Mouse (Mus musculus) erythroid progenitor cell, adult 5-6 weeks (primary cell): ENCODE measurements around the gene Foxm1. TPM values are rescaled to one million over a fixed set of nuclear protein-coding genes. Genes with fewer than 3 reads are reported as not detected.

Experiments used
- ATAC-seq: replicated peaks from 2 replicates; pipeline ENCODE4 v1.8.0; 2016; ENCODE audit warnings: moderate number of reproducible peaks, mild to moderate bottlenecking, moderate TSS enrichment, inconsistent platforms; ENCODE audit not compliant: poor library complexity, low FRiP score, severe bottlenecking
- total RNA-seq, 2 experiments: library from RNA; stranded (forward) in 1 of 2; stranded (reverse) in 1 of 2; fragments of 150-400 nt in 1 of 2; fragments of 186-747, 209-891 nt in 1 of 2; gene quantifications; 2 replicates each; pipeline versions ENCODE4 v1.2.3 to v1.2.4; 2015 to 2017; ENCODE audit warnings: low replicate concordance in 2 of 2

Foxm1 gene
- total RNA-seq (2015; ENCODE audit: low replicate concordance) (131 and 194 TPM in 2 replicates), total RNA-seq (2017; ENCODE audit: low replicate concordance) (90.5 and 96.5 TPM in 2 replicates)

DNA sequence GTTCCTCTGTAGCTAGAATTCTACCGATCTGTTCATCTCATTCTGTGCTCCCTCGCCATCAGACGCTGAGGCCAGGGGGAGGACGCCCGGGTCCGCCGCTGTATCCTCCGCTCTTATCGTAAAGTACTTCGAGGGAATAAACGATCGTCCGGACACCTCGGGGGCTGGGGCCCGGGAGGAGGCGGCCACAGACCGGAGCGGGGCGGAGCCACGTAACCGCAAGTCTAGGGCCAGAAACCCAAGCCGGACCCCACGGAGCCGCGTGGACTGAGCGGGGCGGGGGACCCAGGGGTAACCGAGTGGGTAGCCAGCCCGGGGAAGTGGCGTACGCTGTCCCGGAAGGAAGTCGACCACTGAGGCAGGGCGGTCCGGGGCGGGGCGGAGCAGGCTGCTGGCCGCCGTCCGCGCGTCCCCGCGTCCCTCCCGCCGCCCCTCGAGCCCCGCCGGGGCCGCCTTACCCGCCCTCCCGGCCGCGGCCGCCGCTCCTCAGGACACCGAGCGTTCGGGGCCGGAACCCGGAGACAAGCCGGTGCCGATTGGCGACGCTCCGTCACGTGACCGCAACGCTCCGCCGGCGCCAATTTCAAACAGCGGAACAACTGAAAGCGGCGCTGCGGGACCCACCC is at the start of gene Foxm1, which contains the start of gene Rhno1:
TSS of gene Foxm1 (plus strand) at position 587 of the 626 bp plus-strand sequence.
TSS of gene Rhno1 (minus strand) at position 531 of the 626 bp plus-strand sequence.
- ATAC-seq = peak; percentile 83

DNA sequence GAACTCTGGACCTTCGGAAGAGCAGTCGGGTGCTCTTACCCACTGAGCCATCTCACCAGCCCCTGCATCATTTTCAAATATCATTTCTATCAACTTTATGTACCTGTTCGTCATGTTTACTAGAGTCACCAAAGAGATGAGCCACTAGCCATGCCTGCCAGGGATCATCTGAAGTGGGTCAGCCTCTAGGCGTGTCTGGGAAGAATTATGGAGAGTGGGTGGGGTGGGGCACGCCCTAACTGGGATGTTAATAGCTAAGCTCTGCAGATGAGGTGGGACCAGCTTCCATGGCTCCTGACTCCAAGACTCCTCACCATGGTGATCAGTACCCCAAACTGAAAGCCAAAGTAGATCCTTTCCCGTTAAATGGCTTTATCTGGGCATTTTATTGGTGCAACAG is 48.0 kb upstream of the Foxm1 start:
- ATAC-seq = no peak

DNA sequence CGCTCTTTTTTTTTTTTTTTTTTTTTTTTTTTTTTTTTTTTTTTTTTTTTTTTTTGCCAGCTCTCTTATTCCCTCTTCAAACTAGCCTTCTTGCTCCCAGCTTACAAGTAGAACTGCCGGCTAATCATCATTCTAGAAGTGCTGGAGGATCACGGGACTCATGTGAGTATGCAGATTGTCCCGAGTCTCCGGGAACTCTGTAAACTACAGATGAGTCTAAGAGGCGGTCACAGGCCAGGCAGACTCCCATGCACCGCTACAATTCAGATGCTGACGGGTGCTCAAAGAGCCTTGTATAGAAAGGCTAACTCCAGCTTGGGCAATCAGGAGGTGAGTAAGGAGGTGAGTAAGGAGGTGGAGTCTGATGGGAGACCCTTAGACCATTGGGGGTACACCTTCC is 47.2 kb upstream of the Foxm1 start:
- no peak for ATAC-seq

DNA sequence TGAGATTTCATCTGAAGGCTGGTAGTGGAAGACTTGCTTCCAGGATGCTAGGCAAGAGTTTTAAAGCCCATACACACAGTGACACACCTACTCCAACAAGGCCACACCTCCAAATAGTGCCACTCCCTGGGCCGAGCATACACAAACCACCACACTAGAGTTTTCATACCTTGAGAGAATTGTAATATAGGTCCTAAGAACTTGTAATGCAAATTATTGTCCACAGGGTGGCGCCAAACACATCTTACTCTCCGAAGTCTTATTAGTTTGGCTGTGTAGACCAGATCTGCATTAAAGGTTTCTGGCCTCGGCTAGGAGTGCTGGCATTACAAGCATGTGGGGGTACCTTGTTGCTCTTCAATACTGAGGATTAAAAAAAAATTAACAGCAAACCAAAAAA is 44.5 kb upstream of the Foxm1 start:
- peak; percentile 59 for ATAC-seq

DNA sequence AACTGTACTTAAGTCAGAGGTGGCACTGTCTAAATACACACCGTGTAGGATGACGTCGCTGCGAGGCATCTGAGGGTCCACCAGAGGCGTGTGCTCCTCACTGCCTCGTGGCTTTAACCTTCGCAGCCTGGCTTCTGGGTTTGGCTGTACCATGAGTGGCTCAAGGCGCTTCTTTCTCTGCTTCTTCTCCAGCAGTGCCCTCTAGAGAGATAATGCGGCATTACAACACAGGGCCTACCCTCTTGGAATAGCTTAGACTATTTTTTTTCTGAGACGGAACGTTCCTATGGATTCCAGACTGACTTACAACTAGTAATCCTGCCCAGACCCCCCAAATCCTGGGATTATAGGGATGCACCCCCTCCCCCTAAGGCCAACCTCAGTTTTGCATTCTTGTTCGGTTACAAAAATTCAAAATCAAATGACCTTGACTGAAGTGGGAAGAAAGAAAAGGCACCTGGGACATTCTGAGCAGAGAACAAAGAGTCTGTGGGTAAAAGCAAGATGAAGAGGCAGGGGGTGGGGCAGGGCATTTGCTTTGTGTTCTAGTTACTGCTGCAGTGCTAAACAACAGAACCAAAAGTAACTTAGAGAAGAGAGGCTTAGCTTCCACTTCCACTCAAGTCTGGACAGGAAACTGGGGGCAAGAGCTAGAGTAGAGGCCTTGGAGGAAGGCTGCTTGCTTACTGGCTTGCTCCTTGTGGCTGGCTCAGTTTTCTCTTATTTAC is 28.2 kb upstream of the Foxm1 start:
- no peak for ATAC-seq

DNA sequence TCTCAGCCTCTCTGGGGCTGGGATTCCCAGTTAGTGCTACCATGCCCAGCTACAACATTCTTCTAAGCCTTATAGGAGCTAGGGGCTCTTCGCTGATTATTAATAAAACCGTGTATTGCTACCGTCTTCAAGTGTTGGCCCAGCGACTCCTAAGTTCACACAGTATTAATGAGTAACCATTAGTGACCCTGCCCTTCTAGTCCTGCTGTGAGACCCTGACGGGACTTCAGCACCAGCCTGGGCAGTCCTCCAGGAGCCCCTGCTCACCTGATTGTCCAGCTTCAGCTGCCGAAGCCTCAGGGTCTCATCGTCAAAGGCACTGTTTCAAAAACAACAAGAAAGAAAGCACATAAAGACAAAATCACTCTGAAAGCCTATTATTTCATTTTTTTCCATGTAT is 25.3 kb upstream of the Foxm1 start:
- no peak for ATAC-seq

DNA sequence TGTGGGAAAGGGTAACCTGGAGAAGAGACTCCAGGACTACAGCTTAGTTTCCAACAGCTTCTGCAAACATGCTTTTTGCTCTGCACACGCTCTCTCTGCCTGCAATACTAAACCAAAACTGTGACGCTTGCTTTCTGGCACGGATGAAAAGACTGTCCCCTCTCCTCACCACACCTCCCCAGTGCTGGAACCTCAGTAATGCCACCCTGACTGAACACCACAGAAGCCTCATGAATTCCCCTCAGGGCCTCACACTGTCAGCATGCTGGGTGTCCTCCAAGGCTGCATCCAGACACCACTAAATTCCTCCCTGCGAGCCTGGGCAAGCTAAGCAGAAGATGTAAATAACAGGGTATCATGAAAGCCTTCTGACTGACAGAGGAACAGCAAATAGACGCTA is 23.9 kb upstream of the Foxm1 start:
- no peak for ATAC-seq

DNA sequence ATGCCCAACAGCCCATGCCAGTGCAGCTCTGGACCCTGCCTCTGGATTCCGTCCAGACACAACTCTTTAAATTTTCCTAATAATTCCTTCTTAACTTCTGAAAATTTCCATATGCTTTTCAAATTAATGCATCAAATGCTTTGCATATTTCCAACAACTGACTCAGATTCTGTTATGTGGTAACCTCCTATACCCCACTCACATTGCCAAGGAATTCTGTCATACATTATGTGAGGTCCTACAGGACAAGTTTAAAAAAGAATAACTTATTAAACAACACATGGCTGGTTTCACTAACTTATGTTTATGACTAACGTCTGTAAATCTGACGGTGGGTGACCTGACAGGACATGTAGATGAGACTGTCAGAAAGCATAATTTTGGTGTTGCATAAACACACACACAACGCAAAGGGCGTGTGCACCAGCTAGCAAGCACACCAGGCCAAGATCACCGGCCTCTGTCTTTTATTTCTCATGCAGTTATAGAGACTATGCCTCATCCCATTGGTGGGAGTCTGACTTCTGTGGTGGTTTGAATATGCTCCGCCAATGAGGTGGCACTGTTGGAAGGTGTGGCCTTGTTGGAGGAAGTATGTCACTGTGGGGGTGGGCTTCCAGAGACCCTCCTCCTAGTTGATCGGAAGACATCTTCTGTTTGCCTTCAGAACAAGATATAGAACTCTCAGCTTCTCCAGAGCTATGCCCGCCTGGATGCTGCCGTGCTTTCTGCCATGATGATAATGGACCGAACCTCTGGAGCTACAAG is 20.6 kb upstream of the Foxm1 start:
- no peak for ATAC-seq

DNA sequence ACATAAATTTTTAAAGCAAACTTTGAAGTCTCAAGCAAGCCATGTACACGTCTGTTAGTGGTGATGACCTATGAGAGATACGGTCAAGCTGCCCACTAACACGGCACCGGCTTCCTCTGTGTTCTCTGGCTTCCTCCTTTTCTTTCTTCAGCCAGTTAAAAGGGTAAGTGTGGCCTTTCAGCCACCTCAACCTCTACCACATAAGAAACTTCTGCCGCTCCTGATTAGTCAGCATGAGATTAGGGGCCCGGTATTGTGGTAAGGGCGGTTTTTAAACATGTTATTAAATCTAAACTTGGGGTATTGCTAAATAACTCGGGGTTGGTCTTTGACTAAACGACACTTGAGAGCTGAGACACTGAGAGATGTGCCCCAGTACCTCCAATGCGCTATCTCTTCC is 17.1 kb upstream of the Foxm1 start:
- ATAC-seq = no peak

DNA sequence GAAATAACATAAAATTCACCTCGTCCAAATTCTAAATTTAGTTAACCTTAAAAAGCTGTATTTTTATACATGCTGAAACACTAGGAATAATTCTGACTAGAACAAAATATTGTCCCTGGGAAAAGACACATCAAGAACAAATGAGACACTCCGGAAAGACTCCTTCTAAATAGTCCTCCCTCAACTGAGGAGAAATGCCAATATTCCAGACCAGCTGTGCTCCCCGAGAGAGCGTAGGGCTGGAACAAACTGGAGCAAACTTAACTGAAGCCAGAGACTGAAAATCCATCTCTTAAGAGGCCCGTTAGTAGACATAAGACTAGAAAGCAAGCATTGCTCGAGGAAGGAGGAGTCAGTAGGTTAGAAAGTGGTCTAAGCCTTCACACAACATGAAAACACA is 16.0 kb upstream of the Foxm1 start:
- no peak for ATAC-seq

DNA sequence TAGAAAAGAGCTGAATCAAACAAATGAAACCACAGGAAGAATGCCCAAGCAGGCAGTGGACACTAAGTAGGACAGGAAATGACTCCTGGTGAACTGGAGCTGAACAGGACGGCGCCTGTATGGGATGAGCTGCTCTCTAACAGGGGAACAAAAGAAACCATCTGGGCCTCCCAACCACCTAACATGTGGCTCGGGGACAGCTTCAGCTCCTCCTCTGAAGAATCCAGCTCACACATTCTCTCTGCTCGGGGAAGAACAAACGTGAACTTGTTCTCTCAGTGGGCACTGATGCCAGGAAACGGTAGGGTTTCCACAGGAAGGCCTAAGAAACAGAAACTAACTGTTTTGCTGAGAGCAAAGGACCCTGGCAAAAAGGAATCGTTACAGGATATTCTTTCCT is 13.1 kb upstream of the Foxm1 start:
- no peak for ATAC-seq

DNA sequence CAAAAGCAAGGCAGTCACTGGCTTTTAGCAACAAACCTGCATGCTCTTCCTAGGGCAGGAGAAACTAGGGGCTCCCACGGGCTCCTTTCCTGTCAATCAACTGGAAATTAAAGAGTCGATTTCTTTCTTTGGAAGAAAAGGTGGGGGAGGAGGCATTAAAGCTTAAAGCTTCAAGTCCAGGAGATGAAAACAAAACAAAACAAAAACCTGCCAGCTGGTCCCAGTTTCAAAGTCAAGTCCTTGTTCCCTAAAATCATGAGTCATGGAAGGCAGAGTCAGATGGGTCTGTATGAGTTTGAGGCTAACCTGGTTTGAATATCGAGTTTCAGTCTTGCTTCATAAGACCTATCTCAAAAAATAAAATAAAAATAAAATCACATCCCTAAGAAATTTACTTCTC is 8.6 kb upstream of the Foxm1 start:
- no peak for ATAC-seq

DNA sequence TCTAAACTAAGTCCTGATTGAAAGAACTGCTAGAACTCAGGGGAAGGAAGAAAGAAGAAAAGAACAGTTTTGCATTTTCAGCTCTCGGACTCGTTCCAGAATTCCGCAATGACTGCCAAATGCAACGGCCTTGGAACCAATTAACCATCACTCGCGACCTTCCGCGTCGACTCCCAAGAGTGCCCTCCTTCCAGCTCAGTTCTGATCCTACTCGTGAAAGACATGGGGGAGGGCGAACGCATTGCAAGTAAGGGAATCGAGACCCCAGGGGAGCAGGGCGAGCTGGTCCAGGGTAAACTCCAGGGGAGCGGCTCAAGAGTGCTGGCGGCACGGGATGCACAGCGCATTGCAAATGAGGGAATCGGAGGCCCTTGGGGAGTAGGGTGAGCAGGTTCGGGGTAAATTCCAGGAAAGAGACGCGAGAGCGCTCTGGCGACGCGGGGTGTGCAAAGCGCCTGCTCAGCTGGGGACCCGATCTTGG is 7.5 kb upstream of the Foxm1 start:
- no peak for ATAC-seq

DNA sequence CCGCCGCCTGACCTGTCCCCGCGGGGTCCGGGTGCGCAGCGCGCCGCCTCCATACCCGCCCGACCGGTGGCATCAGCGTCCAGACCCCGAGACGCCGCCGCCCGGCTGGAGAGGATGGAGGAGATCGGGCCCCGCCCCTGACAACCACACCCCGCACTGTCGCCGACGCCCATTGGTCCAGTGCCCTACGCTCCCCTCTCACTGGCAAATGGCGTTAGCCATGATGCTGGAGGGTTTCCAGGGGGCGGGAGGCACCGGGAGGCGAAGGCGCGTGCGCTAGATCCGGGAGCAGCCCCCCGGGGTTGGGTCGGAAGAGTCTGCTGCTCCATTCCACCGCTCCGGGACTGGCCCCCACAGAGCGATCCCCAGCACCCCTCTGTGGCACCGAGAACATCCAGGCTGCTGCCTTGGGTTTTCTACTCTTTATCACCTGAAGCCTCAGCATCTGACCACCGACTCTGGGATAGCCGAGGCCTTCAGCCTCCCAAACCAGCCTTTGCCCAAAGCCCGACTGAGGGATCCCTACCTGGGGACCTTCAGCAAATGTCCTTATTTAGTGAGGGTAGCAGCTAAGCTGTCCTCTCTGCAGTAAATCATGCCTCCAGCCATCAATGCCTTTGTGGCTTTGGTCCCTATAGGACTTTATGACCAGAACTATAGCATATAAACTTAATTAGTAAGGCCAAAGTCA is 6.9 kb upstream of the Foxm1 start, which contains the start of gene Tulp3:
TSS of gene Tulp3 (minus strand) at position 126 of the 691 bp plus-strand sequence.
- peak; percentile 99 for ATAC-seq

DNA sequence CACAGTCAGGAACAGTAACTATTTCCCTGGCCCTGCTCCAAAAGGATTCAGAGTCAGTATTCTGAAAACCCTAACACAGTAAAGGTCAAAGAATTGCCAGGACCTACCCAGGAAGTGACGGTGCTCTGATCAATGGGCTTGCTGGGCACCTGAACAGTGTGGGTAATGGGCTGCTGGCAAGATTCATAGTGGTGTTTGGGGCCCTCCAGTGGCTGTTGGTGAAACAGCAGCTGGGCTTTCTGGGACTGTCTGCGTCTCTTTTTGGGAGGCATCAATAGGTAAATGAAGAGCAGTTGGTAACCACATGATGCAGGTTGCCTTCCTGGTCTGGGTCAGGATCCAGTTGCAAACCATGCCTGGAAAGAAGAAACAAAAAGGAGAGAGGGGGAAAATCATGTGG is 3.8 kb upstream of the Foxm1 start:
- ATAC-seq = no peak

DNA sequence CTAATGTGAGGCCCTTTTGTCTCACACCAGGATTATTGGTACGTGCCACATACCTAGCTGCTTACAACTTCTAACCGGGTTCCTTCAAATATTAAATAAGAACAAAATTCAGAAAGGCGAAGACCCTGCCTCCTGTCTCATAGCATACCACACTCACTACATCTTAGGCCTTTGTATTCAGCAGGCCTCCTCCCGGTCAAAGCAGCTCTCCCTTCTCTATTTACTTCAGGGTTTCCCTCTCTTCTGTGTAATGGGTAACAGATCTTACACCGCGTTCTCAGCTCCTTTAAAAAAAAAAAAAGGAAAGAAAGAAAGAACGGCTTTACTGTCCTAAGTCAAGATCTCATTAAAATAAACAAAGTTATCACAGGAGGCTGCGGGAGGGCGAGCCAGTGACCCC is 866 bp upstream of the Foxm1 start:
- ATAC-seq = peak; percentile 28; the same call in 1 of the 2 replicates

DNA sequence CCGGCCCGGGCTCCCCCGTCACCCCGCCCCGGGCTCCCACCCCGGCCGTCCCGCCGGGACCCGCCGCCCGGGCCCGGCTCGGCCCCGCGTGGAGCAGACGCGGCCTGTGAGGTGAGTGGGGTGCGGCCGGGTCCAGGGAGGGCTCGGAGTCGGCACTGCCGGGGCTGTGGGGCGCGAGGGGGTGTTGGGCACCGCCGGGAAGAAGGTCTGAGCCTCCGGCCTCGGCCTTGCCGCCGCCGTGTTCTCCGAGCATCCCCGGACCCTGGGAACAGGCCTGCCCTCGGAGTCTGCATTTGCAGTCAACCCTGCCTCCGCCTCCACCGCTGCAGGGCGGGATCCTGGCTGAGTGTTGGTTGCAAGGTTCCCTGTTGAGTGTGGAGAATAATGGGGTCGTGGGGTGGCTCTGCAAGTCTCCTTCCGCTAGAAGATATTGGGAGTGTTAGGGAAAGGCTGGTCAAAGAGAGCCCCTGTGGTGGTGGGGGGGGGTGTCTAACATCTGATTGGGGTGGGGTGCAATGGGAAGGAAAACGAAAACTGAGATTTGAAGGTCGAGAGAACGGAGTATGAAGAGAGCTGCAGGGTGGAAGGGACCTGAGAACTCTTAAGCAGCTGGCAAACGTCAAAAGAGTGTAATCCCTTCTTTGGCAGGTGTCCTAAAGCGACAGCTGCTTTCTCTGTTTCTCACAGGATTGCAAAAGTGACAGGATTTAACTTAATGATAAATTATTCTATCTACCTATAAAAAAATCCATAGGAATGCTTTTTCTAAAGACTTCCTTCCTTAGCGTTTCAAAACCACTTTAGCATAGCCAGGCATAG is 449 bp downstream of the Foxm1 start:
- peak; percentile 43 for ATAC-seq

DNA sequence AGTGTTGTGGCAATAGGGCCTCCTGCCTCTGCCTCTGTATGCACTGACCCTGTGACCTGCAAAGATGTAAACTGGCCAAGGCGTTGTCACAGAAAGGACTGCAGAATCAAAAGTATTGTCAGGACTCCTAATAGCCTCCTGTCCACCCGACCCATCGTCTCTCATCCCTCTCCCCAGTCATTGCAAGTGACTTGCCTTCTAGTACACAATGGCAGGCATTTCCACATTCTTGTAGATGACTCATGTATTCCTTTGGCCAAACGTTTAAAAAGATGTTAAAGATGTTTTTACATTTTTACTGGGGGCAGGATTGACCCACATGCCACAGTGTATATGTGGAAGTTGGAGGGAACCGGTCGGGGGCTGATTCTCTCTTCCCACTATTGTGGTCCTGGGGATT is 2.0 kb downstream of the Foxm1 start:
- no peak for ATAC-seq

DNA sequence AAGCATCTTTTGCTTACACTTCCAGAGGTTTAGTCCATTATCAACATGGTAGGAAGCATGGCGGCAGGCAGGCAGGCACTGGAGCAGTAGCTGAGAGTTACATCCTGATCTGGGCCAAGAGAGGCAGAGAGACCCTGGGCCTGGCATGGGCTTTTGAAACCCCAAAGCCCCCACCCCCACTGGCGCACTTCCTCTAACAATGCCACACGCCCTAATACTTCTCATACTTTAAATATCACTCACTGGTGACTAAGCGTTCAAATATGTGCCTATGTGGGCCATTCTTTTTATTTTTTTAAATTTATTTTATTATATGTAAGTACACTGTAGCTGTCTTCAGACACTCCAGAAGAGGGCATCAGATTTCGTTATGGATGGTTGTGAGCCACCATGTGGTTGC is 3.7 kb downstream of the Foxm1 start:
- ATAC-seq = no peak
